Comparison of ENCODE assay signal across 21 mouse cellular contexts in genomic region chr17:24126801-24127200, GRCm38 (mm10). TPM values are rescaled to one million over a fixed set of nuclear protein-coding genes. Genes with fewer than 3 reads are reported as not detected.
DNase-seq lines count a peak whose midpoint lies in the region; ATAC-seq lines count a peak whose summit lies in the region.
"Had no signal": no experiment of that assay in that cellular context is flagged by ENCODE, and none has a peak within 500 bp of the region (broad histone marks: within the 10 kb centered on the region; RNA-seq: fewer than 3 reads in every experiment).

No protein-coding gene starts in this region.

- peak; percentile 38 for DNase-seq in A20 (ENCODE audit: low read depth, low spot score)
- peak; percentile 60 for DNase-seq in CD4-positive helper T cell, adult 2 months (ENCODE audit: low read depth, low spot score)
- peak; percentile 40 for DNase-seq in T-cell, adult 2 months (ENCODE audit: low spot score)
- peak; percentile 59 for DNase-seq in naive thymus-derived CD4-positive, alpha-beta T cell, adult 2 months (ENCODE audit: low read depth)
- no peak for DNase-seq in cerebellum, adult 11 months
- no peak for DNase-seq in lung, postnatal 36 days
- DNase-seq: adrenal gland, postnatal 25 days; cerebellum, adult 18-20 months; cerebellum, postnatal 10 days; gastrocnemius, adult 2 months; gastrocnemius, postnatal 36 days; heart, adult 18-20 months; heart, postnatal 4 days; kidney, adult 11 months; kidney, postnatal 4 days; lung, embryonic 14.5 days; lung, postnatal 14 days; thymus, adult 18-20 months had no signal

- ATAC-seq in megakaryocyte-erythroid progenitor cell, adult 5-6 weeks (replicated peaks; ENCODE audit: low FRiP score, low TSS enrichment, poor library complexity, severe bottlenecking): no peak
- ATAC-seq: forebrain, embryonic 15.5 days; midbrain, embryonic 16.5 days had no signal

RNA-seq across cellular contexts. Expression of gene Pdpk1, which starts 23.9 kb away (rescaled TPM):
- total RNA-seq in megakaryocyte-erythroid progenitor cell, adult 5-6 weeks (2014; fragmentation: Nextera tagmentation): 47.0 and 48.0 TPM in 2 replicates
- 34.4 and 37.7 TPM in 2 replicates for total RNA-seq in megakaryocyte-erythroid progenitor cell, adult 5-6 weeks (2017)

RNA-seq across cellular contexts. Expression of gene Amdhd2, which starts 36.8 kb away (rescaled TPM):
- 50.8 and 51.8 TPM in 2 replicates for total RNA-seq in megakaryocyte-erythroid progenitor cell, adult 5-6 weeks (2014; fragmentation: Nextera tagmentation)
- total RNA-seq in megakaryocyte-erythroid progenitor cell, adult 5-6 weeks (2017): 13.1 and 19.8 TPM in 2 replicates

RNA-seq across cellular contexts. Expression of gene Atp6v0c, which starts 42.7 kb away (rescaled TPM):
- 222 and 224 TPM in 2 replicates for total RNA-seq in megakaryocyte-erythroid progenitor cell, adult 5-6 weeks (2014; fragmentation: Nextera tagmentation)
- total RNA-seq in megakaryocyte-erythroid progenitor cell, adult 5-6 weeks (2017): 72.2 and 95.8 TPM in 2 replicates

RNA-seq across cellular contexts. Expression of gene Kctd5, which starts 53.5 kb away (rescaled TPM):
- total RNA-seq in megakaryocyte-erythroid progenitor cell, adult 5-6 weeks (2014; fragmentation: Nextera tagmentation): 17.1 and 24.2 TPM in 2 replicates
- total RNA-seq in megakaryocyte-erythroid progenitor cell, adult 5-6 weeks (2017): 20.9 and 21.9 TPM in 2 replicates

Comparison
In these comparisons a context has a peak if more than half of its experiments do, and no peak if none do; other contexts are left out.
1. DNase-seq: peak in A20 (single experiment), CD4-positive helper T cell, adult 2 months (single experiment), T-cell, adult 2 months (single experiment) and naive thymus-derived CD4-positive, alpha-beta T cell, adult 2 months (single experiment); none in cerebellum, adult 11 months (single experiment) and lung, postnatal 36 days (single experiment).